Mouse (Mus musculus) liver, embryonic 14.5 days (tissue): Measurements from ENCODE around the gene Gm20458. TPM values are rescaled to one million over a fixed set of nuclear protein-coding genes. Genes with fewer than 3 reads are reported as not detected.

ENCODE experiments used
- ATAC-seq: fragments of 200-750 bp; cut with Nextera tagmentation; 2 replicates; pipeline ENCODE4 v1.8.0; 2017; ENCODE audit warnings: moderate number of reproducible peaks, mild to moderate bottlenecking, moderate library complexity; ENCODE audit not compliant: insufficient read depth
- DNase-seq, 3 experiments: peaks; one replicate each; pipeline ENCODE4 v3.0.0-alpha.2; 2012 to 2013; ENCODE audit warnings: low read depth in 3 of 3, low spot score in 3 of 3
- H3K27ac ChIP-seq: fragments of 300-500 bp; sonication (generic); 2 replicates; pipeline ENCODE4 v1.5.1; 2014; ENCODE audit warnings: moderate library complexity, mild to moderate bottlenecking, control low read depth, inconsistent platforms
- H3K27me3 ChIP-seq: fragments of 300-500 bp; sonication (generic); 2 replicates; pipeline ENCODE4 v1.6.1; 2014; ENCODE audit warnings: mild to moderate bottlenecking, low read length, moderate library complexity; ENCODE audit not compliant: control insufficient read depth, insufficient read depth
- H3K36me3 ChIP-seq: fragments of 300-500 bp; sonication (generic); replicated peaks from 2 replicates; pipeline ENCODE4 v1.6.1; 2014; ENCODE audit warnings: low read depth; ENCODE audit not compliant: control insufficient read depth, insufficient read depth
- H3K4me1 ChIP-seq, 2 experiments: fragments of 200-500 bp in 1 of 2; fragments of 300-500 bp in 1 of 2; sonication (generic) in 1 of 2; replicated peaks; 2 replicates each; pipeline ENCODE4 v1.6.1; 2012 to 2014; ENCODE audit warnings: antibody characterized with exemption in 1 of 2, inconsistent platforms in 1 of 2, low read length in 1 of 2; ENCODE audit not compliant: control insufficient read depth in 2 of 2, insufficient read depth in 2 of 2
- H3K4me2 ChIP-seq: fragments of 300-500 bp; sonication (generic); 2 replicates; pipeline ENCODE4 v1.6.1; 2014; ENCODE audit warnings: low read depth, mild to moderate bottlenecking, control low read depth, moderate library complexity
- H3K4me3 ChIP-seq, 2 experiments: fragments of 200-500 bp in 1 of 2; fragments of 300-500 bp in 1 of 2; sonication (generic) in 1 of 2; 2 replicates each; pipeline ENCODE4 v1.5.1; 2012 to 2014; ENCODE audit warnings: low read depth in 2 of 2, low read length in 2 of 2, mild to moderate bottlenecking in 2 of 2, control low read depth in 1 of 2, inconsistent platforms in 1 of 2, moderate library complexity in 1 of 2; ENCODE audit not compliant: insufficient read depth in 1 of 2
- H3K9ac ChIP-seq: fragments of 300-500 bp; sonication (generic); replicated peaks from 2 replicates; pipeline ENCODE4 v1.6.1; 2014; ENCODE audit warnings: mild to moderate bottlenecking, control low read depth, moderate library complexity
- H3K9me3 ChIP-seq: fragments of 300-500 bp; sonication (generic); 2 replicates; pipeline ENCODE4 v1.6.1; 2016; ENCODE audit warnings: low read length, mixed read lengths; ENCODE audit not compliant: control insufficient read depth
- CTCF ChIP-seq: IDR thresholded peaks from 2 replicates; pipeline ENCODE4 v1.5.1; 2016; ENCODE audit warnings: antibody characterized with exemption, low read depth, control low read depth
- EP300 ChIP-seq: IDR thresholded peaks from 2 replicates; pipeline ENCODE4 v1.6.1; 2016; ENCODE audit warnings: antibody characterized with exemption, low read depth
- WGBS: fragments of 180-500 bp; shearing (Covaris S2); extraction: QIAGEN DNeasy Blood & Tissue Kit; methylation state at CpG from one replicate; pipeline ENCODE4 v1.1.7; 2014; ENCODE audit not compliant: insufficient replicate concordance; 5-methylcytosine and 5-hydroxymethylcytosine counted together
- polyA plus RNA-seq, 2 experiments: library from polyadenylated mRNA; depleted of rRNA in 1 of 2; stranded (reverse) in 1 of 2; unstranded in 1 of 2; fragments of >200 nt; fragmentation: Nextera tagmentation in 1 of 2; extraction: Ambion mirVana in 1 of 2; gene quantifications; 2 replicates each; pipeline versions ENCODE4 v1.2.1 to v1.2.3; 2012 to 2014

The Gm20458 gene
- polyA plus RNA-seq, 2 experiments: 0.13 to 1.9 TPM

- Histone ChIP-seq H3K4me2 (no peak overlapping the region), H3K27ac (no peak overlapping the region), H3K36me3 (no peaks in the 10 kb centered on the region), H3K27me3 (no peaks in the 10 kb centered on the region), H3K9ac (no peak overlapping the region), H3K4me3 (no peak overlapping the region), H3K9me3 (no peaks in the 10 kb centered on the region), H3K4me1 (peaks cover 0 to 9% of the 10 kb centered on the region in 2 experiments; a peak in 1 of 4 replicates)
- DNase-seq (no peak), ATAC-seq (peak; percentile 44; the same call in 1 of the 2 replicates)
- no peak for TF ChIP-seq EP300
- no peak for TF ChIP-seq CTCF
- WGBS: 31% methylated on average over 11 of the region's 14 CpGs
These were observed 51.5 kb downstream of the Gm20458 start for GRCm38 (mm10) chr2:164512121-164512909.

GRCm38 (mm10) chr2:164513389-164513788, 52.6 kb downstream of the Gm20458 start:
- ATAC-seq (no peak), DNase-seq (no peak)
- no peaks in the 10 kb centered on the region for H3K9me3 ChIP-seq
- H3K4me1 ChIP-seq: peaks cover 0 to 9% of the 10 kb centered on the region in 2 experiments; a peak in 1 of 4 replicates
- no peaks in the 10 kb centered on the region for H3K27me3 ChIP-seq
- no peak overlapping the region for H3K9ac ChIP-seq
- no peaks in the 10 kb centered on the region for H3K36me3 ChIP-seq
- no peak overlapping the region for H3K4me2 ChIP-seq
- H3K4me3 ChIP-seq: no peak overlapping the region
- 36% methylated on average over 8 of the region's 8 CpGs for WGBS
- TF ChIP-seq CTCF: no peak
- TF ChIP-seq EP300: no peak
- H3K27ac ChIP-seq: no peak overlapping the region

- no peak overlapping the region for H3K4me3 ChIP-seq
- H3K4me1 ChIP-seq: peaks cover 0 to 9% of the 10 kb centered on the region in 2 experiments; a peak in 1 of 4 replicates
- no peak overlapping the region for H3K4me2 ChIP-seq
- TF ChIP-seq EP300 (no peak), CTCF (no peak)
- no peaks in the 10 kb centered on the region for H3K27me3 ChIP-seq
- H3K9me3 ChIP-seq: no peaks in the 10 kb centered on the region
- H3K36me3 ChIP-seq: no peaks in the 10 kb centered on the region
- no peak for DNase-seq
- no peak for ATAC-seq
- 55% methylated on average over 3 of the region's 3 CpGs for WGBS
- H3K9ac ChIP-seq: no peak overlapping the region
- no peak overlapping the region for H3K27ac ChIP-seq
These were observed 54.1 kb downstream of the Gm20458 start for GRCm38 (mm10) chr2:164514916-164515315.

GRCm38 (mm10) chr2:164515897-164516296, 55.1 kb downstream of the Gm20458 start:
- no peak for TF ChIP-seq CTCF
- H3K9me3 ChIP-seq: no peaks in the 10 kb centered on the region
- H3K27ac ChIP-seq: no peak overlapping the region
- 67% methylated on average over 9 of the region's 9 CpGs for WGBS
- H3K4me2 ChIP-seq: no peak overlapping the region
- DNase-seq (no peak), ATAC-seq (no peak)
- H3K27me3 ChIP-seq: no peaks in the 10 kb centered on the region
- H3K4me1 ChIP-seq: peaks cover 0 to 9% of the 10 kb centered on the region in 2 experiments; a peak in 2 of 4 replicates
- H3K4me3 ChIP-seq: no peak overlapping the region
- H3K9ac ChIP-seq: no peak overlapping the region
- no peaks in the 10 kb centered on the region for H3K36me3 ChIP-seq

GRCm38 (mm10) chr2:164516592-164516991, 55.8 kb downstream of the Gm20458 start:
- H3K4me3 ChIP-seq: no peak overlapping the region
- no peaks in the 10 kb centered on the region for H3K36me3 ChIP-seq
- peaks cover 0 to 9% of the 10 kb centered on the region in 2 experiments; a peak in 2 of 4 replicates for H3K4me1 ChIP-seq
- TF ChIP-seq EP300 (no peak), CTCF (no peak)
- 73% methylated on average over 11 of the region's 11 CpGs for WGBS
- no peak overlapping the region for H3K4me2 ChIP-seq
- no peaks in the 10 kb centered on the region for H3K27me3 ChIP-seq
- no peak overlapping the region for H3K9ac ChIP-seq
- no peak for ATAC-seq
- H3K27ac ChIP-seq: no peak overlapping the region
- H3K9me3 ChIP-seq: no peaks in the 10 kb centered on the region
- no peak for DNase-seq
